Mouse (Mus musculus) large intestine, adult 2 months (tissue): ENCODE measurements around the gene Gm20075. TPM values are rescaled to one million over a fixed set of nuclear protein-coding genes. Genes with fewer than 3 reads are reported as not detected.
"Not testable (repeated sequence)": the region's sequence is repeated elsewhere in the genome, so short reads cannot be mapped to it uniquely, and the experiment has no call there.

Experiments used
- DNase-seq: peaks from one replicate; pipeline ENCODE4 v3.0.0-alpha.2; 2012; ENCODE audit warnings: low read depth, low spot score
- WGBS: fragments of 180-500 bp; shearing (Covaris S2); methylation state at CpG from one replicate; pipeline ENCODE4 v1.1.7; 2018; 5-methylcytosine and 5-hydroxymethylcytosine counted together
- polyA plus RNA-seq: library from polyadenylated mRNA; depleted of rRNA; stranded (reverse); fragments of >200 nt; gene quantifications from 2 replicates; pipeline ENCODE4 v1.2.3, GENCODE M21; 2012; rRNA removed

Gm20075 gene
- polyA plus RNA-seq = 0.07 and 1.4 TPM in 2 replicates

DNA sequence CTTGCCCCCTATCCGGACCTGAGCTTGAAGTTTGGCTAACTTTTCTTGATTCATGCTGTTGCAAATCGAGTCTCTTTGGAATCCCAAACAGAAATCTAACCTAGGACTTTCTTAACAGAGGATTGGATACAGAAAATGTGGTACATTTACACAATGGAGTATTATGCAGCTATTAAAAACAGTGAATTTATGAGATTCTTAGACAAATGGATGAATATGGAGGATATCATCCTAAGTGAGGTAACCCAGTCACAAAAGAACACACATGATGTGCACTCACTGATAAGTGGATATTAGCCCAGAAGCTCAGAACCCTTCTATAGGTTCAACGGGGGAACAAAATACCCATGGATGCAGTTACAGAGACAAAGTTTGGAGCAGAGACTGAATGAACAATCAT lies at the start of gene Gm20075:
TSS of gene Gm20075 (minus strand) at position 101 of the 400 bp plus-strand sequence.
- DNase-seq = not testable (repeated sequence)
- 82% methylated on average over 3 of the region's 3 CpGs for WGBS

DNA sequence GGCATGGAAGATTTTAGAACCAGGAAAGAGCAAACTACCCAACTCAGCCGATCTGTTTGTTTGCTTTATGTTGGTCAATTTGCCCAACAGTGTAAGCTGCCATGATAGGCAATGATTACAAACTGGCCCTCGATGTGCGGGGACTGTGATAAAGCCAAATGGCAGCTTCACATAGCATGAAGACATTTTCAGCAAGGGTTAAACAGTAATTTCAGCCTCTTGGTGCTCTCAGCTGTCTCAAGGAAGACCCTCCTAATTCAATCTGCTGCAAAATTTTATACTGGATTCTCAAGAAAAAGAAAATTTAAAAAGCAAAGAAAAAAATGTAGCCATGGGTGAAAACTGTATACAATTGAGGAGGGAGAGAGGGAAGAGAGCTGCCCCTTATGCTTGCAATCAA lies 47.9 kb upstream of the Gm20075 start:
- 66% methylated on average over 3 of the region's 3 CpGs for WGBS
- no peak for DNase-seq

DNA sequence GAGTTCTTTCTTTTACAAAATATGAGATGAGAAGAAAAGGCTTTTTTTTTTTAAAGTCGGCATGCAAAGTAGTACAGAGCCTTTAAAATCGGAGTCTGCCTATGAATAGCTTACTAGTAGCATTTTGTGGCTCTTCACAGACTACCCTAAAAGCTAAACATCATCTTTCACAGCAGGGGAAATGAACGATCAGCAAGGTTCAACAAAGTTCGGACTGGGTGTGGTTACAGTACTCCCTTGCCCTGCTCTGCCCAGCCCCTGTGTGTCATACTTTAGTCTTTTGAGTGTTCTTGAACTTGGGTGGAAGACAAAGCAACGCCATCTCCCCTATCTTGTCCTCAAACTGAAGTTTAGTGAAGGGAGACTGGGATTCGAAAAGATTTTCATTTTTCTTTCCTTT lies 45.5 kb upstream of the Gm20075 start:
- no peak for DNase-seq
- WGBS = 56% methylated on average over 6 of the region's 6 CpGs

- WGBS = 67% methylated on average over 5 of the region's 5 CpGs
- DNase-seq = no peak
These were observed 43.8 kb upstream of the Gm20075 start for GRCm38 (mm10) chr13:96125011-96125410.

DNA sequence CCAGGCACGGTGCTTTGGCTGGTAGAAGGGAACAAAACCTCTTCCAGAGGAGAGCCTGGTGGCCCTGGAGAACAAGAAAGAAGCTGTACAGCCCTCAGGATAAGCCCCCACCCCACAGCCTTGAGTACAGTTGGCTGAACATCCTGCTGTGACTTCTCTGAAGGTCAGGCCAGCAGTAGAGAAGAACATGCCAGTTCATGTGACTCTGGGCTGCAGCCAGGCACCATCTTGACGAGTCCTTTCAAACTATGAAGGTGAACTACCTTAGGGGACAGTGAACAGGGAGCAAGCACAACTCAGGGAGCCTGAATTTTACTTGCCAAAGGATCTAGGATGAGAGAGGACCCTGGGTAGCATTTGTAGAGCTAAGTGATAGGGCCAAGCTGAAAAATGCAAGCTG lies 31.5 kb upstream of the Gm20075 start:
- 82% methylated on average over 2 of the region's 2 CpGs for WGBS

GRCm38 (mm10) chr13:96110767-96111166 lies 29.6 kb upstream of the Gm20075 start:
- no peak for DNase-seq
- 95% methylated on average over 3 of the region's 3 CpGs for WGBS

More for the DNA sequence above, 31.5 kb upstream of the Gm20075 start:
- DNase-seq = no peak

DNA sequence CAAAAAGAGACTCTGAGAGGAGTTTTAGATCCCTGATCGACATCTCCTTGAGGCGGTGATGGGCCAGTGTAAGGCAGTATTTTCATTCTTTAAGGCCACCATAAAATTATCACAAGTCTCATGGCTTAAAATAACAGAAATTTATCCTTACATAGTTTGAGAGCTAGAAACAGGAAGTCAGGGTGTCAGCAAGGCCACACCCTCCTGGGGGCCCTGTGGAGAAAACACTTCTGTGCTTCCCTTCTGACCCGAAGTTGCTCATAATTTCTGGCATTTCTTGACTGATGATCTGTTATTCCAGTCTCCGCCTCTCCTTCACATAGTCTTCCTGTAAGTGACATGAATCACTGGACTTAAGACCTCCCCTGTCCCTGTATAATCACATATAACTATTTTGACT lies 25.2 kb upstream of the Gm20075 start:
- DNase-seq = no peak
- 56% methylated on average over 4 of the region's 4 CpGs for WGBS

DNA sequence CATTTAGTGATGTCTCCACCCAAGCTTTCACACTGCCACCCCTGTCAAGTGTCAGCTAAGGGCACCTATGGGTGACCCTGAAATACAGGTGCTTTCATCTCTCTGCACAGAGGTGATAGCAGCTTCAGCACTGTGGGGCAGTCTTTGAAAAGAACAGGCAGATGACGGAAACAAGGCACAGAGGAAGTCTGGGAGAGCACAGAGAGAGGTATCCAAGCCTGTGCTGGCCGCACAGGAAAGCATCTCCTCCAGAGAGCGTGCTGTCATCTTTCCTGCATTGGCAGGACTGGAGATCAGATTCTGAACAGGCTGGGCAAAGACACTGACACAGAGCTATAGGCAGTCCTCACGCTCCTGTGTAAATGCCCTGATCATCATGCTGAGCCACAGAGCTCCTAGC lies 9.8 kb upstream of the Gm20075 start:
- DNase-seq = no peak
- WGBS = 76% methylated on average over 4 of the region's 4 CpGs

- 66% methylated on average over 7 of the region's 7 CpGs for WGBS
- DNase-seq = no peak
These were observed 4.6 kb upstream of the Gm20075 start for GRCm38 (mm10) chr13:96085581-96086302.

- 81% methylated on average over 1 of the region's 1 CpGs for WGBS
These were observed 578 bp upstream of the Gm20075 start, which contains the start of gene Gm17190 for GRCm38 (mm10) chr13:96081754-96082153. Gm17190 (plus strand) TSS chr13:96082054.

DNA sequence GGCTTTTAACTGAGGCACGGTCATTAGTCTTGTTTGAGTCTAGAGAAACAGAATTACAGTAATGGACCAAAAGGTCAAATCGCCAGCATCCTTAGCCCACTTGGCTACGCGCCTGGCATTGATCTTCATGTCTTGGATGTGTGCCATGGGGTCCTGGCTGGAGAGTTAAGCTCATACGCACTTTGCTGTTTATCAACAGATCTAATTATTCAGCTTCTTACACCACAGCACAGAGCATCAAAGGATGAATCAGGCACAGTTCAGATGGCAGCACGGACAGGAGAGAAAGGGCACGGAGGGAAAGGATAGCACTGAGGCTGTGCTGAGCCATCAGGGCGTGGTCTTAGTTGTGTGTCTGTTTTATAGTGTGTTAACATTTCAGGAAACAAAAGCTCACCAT lies 7.6 kb downstream of the Gm20075 start:
- DNase-seq = no peak
- 42% methylated on average over 8 of the region's 8 CpGs for WGBS

More at GRCm38 (mm10) chr13:96081754-96082153, 578 bp upstream of the Gm20075 start, which contains the start of gene Gm17190:
- DNase-seq = not testable (repeated sequence)

- WGBS = 81% methylated on average over 3 of the region's 3 CpGs
These were observed 28.4 kb downstream of the Gm20075 start for GRCm38 (mm10) chr13:96052755-96053154.

GRCm38 (mm10) chr13:96045396-96045795 lies 35.8 kb downstream of the Gm20075 start:
- WGBS = 66% methylated on average over 5 of the region's 5 CpGs
- no peak for DNase-seq

More at GRCm38 (mm10) chr13:96052755-96053154, 28.4 kb downstream of the Gm20075 start:
- no peak for DNase-seq

DNA sequence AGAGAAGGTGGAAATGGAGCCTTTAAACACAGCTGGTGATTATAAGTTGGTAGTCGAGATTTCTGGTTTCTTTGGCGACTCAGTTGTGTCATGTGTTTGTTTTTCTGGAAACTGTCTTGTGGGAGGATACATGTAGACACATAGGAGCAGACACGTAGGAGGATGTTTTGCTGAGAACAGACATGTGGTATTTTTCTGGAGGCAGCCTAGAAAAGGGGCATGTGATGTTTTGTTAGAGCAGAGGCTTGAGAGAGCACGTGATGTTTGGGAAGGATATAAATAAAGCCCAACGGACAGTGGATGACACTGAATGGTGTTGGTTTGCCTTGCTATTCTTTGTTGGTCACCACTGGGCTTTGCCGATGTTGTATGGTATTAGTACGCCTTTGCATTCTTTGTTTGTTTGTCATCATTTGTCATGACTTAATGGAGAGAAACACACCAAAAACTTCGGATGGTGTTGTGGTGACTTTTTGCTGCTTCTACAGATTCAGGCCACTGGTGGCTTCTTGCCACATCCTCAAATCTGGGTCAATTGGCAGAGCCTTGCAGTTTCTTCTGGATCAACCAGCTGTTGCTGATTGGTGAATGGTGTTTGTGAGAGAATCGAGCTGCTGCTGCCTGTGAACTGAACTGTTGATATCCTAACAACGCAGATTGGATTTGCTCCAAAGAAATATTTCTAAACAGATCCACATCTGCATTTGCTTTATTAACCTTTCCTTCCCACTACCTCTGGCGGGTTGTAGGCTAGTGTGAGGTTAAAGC lies 40.7 kb downstream of the Gm20075 start:
- no peak for DNase-seq
- WGBS = 70% methylated on average over 11 of the region's 11 CpGs

DNA sequence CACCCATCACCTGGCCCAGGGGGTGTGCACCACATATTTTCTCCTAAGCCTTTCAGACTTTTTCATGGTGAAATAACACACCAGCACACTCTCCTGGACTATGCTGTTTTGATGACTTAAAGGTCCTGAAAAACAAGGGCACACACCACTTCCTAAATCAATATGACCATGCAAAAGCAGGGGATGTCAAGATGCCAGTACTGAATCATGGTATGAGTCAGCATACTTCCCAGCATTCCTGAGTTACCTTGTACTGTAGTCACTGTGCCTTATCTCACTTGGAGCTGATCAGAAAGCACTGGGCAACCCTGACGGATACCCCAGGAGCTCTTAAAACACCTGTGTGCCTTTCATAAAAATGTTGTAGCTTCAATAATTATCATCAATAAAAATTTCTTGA lies 41.6 kb downstream of the Gm20075 start:
- DNase-seq = no peak
- WGBS = 27% methylated on average over 1 of the region's 1 CpGs

DNA sequence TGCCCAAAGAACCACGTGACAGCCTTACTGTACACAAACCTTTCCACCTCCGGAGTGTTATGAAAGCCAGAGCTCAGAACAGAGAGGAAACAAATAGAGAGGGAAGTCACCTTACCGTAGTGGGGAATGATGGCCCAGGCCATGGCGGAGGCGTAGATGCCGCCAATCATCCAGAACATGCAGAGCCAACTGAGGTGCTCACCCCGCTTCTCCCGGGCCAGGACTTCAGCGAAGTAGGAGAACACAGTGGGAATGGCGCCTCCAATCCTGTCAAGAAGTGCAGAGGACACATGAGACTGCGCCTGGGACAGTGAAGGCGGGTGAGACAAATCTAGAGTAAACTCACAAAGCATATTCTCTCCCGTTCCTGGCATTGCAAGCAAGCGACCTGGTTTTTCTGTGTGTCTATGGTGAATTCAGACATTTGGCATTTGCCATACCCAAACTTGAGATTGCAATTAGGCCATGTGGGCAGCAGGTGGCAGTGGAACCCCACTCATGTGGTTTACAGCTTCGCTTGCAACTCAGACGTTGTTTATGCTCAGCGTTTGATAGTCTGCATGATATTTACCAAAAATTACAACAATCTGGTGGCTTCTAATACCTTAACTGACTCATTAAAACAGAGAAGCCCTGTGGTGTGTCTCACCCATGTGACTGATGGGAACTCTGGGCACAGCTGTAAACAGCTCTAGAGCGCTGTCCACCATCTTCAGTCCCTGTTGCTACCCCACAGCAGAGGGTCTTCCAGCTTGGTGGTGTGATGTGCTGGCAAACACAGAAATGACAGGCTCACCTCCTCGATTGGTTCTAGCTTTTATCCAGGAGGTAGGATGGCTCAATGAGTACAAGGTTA lies 50.6 kb downstream of the Gm20075 start:
- DNase-seq = peak; percentile 8
- WGBS = 62% methylated on average over 19 of the region's 19 CpGs
